Mouse (Mus musculus): ENCODE data around the gene Msh5. TPM values are rescaled to one million over a fixed set of nuclear protein-coding genes. Genes with fewer than 3 reads are reported as not detected.

Gene Msh5
- polyA plus RNA-seq (2021; fragmentation: Nextera tagmentation) = 0.33 and 0.59 TPM in 2 replicates
- long read RNA-seq, experiment 1, partial matches to known transcripts = 1 of 1 reads
- long read RNA-seq, experiment 1, other reads (novel, unspliced or antisense) = 0 of 1 reads
- long read RNA-seq, experiment 2, partial matches to known transcripts = 0 of 1 reads
- long read RNA-seq, experiment 2, other reads (novel, unspliced or antisense) = 1 of 1 reads

DNA sequence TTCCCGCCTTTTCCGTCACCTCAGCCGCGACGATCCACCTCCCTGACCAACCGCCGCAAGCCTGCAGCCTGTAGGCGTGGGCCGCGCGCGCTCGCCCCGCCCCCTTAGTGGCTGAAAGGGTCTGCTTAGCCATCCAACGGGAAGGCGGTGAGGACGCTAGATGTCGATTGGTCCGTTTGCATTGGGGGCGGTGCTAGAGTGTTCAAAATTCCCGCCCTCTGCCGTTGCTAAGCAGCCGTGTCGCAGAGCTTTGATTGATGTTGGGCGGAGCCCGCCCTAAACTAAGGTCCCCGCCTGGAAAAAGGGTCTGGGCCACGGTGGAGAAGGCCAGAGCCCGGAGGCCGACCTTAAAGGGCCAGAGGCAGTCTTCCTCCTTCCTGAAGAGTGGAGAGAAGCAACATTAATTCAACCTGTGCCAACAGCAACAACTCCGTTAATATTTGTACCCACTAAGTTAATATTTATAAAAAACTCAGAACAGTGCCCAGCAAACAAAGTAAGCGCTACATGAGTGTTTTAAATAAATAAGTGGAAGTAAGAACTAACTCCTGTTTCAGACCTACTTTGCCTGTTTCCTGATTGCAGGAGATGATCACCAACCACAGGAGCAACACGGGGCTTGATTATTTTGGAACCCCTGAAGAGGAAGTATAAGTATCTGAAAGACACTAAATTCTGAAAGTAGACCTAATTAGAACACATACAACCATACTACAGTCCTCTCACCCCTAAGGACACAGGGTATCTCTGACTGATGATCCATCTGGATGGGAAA is at the start of gene Msh5:
TSS of gene Msh5 (minus strand) at position 65 of the 775 bp plus-strand sequence.

DNA sequence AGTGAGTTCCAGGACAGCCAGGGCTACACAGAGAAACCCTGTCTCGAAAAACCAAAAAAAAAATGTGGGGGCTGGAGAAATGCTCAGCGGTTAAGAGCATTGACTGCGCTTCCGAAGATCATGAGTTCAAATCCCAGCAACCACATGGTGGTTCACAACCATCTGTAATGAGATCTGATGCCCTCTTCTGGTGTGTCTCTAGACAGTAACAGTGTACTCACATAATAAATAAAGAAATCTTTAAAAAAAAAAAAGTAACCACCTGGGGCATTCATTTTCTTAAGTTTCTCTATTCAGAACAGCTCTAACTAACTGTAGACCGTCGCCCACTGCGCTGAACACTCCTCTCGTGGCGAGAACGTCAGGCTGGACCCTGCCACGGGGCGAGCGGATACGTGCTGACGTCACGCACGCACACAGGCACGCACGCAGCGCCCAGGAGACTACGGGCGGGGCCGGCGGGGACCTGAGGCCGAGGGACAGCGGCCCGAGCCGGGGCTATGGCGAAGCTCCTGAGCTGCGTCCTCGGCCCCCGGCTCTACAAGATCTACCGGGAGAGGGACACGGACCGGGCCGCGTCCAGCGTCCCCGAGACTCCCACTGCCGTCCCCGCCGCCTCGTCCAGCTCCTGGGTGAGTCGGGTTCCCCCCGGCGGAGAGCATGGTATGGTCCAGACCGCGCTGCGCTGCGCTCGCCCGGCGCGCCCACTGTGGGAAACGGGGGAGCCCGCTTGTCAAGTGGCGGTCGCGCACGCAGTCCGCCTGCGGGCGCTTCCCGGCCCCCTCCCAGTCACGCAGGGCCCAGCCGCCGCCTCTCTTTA is 42.5 kb upstream of the Msh5 start, which contains the start of gene Abhd16a:
TSS of gene Abhd16a (plus strand) at position 439 of the 820 bp plus-strand sequence.

DNA sequence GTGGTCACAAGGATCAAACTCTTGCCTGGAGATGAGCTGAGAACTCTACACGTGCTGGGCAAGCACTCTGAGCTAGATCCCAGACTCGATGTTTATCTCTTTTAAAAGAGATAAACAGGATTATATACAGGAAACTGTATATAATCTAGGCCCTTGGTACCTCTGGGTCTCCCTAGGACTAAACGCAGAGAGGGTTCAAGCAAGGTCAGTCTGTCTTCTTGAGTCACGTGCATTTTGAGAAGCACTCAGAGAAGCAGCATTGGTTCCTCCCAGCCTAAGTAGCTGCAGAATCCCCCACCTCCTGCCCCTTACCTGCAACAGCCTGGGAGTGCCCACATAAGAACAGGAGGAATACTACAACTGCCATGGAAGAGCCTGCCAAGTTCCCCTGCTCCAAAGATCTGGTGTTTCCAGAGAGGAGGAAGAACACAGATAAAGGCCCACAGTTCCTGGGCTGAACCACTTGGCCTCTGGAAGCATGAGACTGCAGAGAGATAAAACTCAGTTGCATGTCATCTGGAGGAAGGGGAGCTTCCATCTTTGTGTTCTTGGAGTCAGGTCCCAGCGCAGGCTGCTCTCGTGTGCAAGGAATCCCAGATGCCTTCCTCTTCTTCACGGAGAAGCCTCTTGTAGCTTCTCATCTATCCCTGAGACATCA is 38.8 kb upstream of the Msh5 start, which contains the start of gene Ly6g6f:
TSS of gene Ly6g6f (minus strand) at position 403 of the 658 bp plus-strand sequence.

DNA sequence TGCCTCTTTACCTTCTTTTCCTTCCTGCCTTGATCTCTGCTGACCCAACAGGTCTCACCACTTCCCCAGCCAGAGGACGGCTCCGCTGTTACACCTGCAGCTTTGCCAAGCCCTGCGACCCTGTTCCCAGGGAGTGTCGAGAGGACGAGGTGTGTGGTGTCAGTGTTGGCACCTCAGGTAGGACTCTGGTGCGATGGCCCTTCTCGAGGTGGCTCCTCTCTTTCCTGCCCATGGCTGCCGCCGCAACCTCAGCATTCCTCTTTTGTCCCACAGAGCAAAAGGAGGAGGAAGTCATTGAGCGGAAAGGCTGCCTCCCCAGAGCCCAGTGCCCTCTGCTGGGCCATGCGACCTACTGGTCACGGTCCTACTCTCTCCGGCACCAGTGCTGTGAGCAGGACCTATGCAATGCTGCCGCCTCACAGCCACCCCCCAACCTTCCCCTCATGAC is 31.3 kb upstream of the Msh5 start, which contains the start of gene Ly6g6d:
TSS of gene Ly6g6d (minus strand) at position 280 of the 448 bp plus-strand sequence.

DNA sequence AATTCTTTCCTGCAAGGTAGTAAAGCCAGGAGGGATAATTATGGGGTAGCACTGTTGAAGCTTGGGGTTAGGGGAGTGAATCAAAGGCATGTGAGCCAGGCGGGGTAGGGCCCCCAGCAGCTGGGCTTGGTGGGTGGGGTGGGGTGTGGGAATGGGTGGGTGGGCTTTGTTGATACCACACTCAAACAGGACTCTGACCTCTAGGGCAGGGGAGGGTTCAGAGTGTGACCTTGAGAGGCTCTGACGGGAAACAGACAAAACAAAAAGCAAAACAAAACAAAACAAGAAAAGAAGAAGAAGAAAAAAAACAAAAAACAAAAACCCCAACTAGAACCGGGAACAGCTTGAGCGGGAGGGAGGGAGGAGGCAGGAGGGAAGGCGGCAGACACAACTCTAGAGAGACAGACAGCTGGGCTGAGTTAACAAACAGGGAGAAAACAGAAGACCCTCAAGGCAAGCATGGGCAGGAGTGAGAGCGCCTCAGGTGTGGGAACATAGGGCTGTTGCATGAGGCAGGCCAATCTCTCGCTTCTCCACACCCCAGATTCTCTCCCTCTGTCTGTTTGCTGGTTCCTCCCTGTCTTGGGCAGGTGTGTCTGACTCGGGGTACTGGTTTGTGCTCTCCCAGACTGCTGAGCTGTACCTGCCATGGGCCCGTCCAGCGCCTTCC is 30.1 kb upstream of the Msh5 start, which contains the start of gene Ly6g6e:
TSS of gene Ly6g6e (plus strand) at position 396 of the 670 bp plus-strand sequence.

DNA sequence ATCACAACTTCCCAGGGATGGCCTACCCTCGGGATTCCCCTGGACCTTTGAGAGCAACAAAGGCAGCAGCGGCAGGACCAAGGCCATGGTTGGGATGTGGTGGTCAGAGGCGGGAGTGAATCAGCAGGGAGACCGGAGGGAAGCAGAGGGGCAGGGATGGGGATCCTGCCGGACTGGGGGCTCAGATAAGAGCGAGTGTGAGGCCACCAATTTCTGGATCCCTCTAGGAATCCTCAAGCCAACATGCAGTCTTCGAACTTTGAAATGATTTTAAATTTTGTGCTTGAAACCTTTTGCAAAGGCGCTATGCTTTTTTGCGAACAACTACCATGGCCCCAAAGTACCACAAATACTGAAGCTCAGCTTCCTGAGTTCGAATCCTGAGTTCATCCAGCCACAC is 19.5 kb upstream of the Msh5 start, which contains the start of gene Mpig6b:
TSS of gene Mpig6b (minus strand) at position 101 of the 400 bp plus-strand sequence.

DNA sequence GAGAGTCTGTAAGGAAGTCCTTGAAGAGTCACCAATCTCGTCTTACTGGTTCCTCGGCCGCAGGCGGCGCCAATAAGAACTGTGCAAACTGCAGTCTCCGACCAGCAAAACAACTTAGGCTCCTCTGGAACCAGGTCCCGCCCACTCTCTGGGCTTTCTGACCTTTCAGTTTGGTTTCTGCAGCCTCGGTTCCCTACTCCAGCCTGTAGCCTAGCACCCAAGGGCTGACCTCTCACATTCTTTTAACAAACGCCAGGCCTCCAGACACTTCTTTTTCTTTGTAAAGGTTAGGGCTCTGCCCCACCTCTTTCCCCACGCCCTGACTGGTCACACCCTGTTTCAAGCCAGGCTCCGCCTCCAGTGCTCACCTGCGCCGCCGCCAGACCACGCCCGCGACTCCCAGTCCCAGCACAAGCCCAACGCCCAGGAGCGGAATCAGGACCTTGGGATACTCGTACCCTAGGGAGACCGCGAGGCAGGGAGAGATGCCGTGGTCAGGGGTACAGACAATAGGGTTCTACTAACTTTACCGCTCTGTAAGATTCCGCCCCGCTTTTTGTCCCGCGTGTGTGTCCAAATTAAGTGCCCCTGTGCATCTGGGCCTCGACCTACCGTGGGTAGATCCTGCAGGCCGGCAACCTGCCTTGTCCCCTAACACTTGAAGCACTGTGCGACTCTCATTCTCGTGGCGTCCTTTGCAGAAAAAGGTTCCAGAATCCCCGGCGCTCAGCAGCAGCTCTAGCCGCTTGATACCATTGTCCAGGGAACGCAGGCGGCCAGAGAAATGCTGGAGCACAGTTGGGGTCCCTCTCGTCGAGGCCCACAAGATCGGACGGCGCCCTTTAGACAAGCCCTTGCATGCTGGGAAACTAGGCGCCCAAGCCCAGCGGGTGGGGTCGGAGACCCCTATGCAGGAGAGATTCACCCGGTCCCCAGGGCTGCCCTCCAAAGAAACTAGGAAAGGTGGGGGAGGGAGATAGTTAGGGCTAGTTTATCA is 18.7 kb upstream of the Msh5 start, which contains the start of gene Ly6g6c:
TSS of gene Ly6g6c (plus strand) at position 438 of the 997 bp plus-strand sequence.

DNA sequence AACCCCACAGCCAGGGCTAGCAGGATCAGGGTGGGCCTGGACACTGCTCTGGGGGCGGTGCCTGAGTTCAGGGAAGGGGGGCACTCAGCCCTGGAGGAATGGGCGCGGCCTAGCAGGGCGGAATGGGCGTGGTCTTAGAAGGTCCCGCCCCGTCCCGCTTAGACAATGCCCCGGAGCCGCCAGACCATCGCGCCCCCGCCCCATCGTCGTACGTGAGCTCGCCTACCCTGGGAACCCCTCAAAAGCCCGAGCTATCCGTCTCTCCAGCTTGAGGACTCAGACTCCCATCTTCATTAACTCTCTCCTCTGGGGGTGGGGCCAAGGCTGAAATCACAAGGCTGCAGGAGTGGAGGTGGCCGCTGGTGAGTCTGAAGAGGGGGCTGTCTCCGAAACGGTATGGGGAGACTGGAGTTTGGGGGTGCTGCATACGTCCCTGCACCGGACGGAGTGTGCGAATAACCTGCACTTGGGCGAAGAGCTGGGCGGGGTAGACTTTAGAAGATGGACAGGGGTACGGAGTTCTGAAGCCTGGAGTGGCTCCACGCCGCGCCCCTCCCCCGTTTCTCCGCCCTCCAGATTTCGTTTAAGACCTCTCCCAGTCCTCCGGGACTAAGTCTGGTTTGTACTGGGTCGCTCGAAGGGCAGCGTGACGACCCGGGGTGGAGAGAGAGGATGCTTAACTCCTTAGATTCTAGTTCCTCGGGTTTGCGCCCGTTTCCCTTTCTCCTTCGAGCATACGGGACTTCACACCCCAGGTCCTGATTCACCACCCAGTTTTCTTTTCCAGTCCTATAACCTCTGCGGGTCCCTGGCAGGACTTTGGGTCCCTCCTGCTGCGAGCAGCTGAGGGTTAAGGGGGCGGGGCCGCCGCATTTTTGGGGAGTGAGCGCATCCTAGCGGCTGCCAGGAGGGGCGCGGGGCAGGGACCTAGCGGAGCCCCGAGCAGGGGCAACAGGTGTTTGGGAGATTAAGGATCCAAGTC is 12.7 kb upstream of the Msh5 start, which contains the start of gene Ddah2:
TSS of gene Ddah2 (plus strand) at position 125 of the 982 bp plus-strand sequence.

DNA sequence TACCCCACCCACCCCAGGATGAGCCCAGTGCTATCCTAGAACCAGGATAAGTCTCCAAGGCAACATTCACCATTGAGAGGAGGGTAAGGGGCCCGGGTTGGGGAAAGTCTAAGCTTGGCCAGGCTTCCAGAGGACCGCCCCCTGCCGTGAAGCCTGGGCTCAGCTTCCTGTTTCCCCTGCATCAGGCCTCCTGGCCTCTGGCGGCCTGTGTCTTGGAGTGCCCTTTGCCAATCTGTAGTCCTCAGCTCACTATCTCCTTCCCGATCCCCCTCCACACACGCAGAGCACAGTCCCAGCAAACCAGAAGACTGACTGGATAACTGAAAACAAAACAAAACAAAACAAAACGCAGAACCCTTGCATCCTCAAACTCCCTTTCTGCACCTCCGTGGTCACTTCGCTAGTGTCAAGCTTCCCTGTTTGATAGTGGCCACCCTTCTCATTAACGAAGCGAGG is 3.0 kb upstream of the Msh5 start, which contains the start of gene Clic1:
TSS of gene Clic1 (plus strand) at position 406 of the 456 bp plus-strand sequence.

DNA sequence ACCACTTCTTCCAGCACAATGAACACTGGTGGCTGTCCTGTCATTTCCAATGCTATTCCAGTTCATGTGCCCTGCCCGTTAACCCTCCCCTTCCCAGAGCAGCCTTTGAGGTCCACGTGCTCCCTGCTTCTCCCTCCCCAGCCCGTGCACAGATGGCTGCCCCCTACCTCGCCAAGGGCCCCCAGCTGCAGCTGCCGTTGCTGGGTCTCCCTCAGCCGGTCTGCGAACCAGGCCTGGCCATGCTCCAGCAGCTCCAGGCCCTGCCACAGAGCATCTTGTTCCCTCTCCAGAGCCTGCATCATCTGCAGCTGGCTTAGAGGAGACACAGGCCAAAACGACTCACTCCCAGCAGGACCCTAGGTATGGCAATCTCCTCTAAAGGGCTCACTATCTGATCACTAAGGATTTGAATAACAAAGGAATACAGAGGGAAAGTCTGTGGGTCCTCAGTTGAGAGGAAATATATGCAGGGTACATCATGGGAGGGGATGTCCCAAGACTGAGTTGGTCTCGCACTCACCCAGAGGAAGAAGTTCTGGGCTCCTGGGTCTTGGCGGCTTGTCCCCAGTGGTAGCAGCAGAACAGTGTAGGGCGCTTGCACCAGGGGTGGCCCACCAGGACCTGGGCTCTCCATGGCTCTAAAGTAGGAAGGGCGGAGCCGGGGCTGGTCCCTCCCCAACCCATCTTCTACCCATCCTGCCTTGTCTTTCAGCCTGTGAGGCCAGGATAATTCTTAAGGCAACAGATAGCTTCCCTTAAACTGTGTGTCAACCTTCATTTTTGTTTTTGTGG is 19.1 kb downstream of the Msh5 start, which contains the start of gene Sapcd1:
TSS of gene Sapcd1 (minus strand) at position 740 of the 792 bp plus-strand sequence.

DNA sequence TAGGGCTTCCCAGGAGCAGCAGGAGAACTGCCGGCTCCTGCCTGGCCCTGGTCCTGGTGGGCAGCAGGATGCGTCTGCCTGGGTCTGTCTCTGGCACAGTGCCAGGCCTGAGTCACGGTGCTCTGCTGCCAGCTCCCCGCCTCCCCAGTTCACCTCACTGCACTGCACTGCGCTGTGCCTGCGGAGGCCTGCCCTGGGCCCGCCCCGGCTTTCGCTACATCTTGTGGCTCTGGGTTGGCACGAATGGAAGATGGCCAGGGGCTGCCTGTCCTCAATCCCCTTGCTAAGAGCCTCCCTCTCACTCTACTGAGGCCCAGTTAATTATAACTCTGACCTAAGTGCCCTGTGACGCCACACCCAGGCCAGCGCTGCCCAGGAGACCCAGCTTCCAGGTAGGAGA is 30.2 kb downstream of the Msh5 start, which contains the start of gene Vwa7:
TSS of gene Vwa7 (plus strand) at position 204 of the 400 bp plus-strand sequence.

DNA sequence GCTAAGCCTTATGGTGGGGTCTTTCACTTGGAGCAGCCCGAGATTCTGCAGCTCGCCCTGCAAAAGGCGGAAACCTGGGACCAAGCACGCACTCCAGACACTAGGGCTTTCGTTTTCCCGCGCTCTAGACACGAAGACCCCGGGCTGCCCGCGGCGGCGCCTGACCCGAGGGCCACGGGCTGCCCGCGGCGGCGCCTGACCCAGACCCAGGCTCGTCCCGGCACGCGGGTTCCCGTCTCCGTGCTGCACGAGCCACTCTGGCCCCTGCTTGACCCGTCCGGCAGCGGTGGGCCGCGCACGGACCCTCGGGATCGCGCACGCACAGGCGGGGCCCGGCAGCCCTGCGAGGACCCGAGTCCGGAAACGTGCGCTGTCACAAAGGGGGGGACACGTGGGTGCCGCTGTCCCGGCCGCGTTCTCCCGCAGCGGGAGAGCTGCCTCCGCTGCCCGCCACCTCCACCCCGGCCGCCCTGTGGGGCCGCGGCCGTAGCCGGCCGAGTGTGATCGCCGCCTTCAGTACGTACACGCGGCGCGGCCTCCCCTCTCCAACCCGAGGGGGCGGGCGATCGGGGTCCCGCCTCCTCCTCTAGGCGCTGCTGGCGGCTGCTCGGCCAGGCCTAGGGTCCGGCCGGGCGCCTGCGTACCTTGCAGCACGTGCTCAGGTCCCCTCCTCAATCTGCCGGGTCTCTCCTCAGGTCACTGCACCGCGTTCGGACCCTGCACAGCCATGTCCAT is 45.7 kb downstream of the Msh5 start, which contains the start of gene Vars:
TSS of gene Vars (plus strand) at position 271 of the 735 bp plus-strand sequence.

DNA sequence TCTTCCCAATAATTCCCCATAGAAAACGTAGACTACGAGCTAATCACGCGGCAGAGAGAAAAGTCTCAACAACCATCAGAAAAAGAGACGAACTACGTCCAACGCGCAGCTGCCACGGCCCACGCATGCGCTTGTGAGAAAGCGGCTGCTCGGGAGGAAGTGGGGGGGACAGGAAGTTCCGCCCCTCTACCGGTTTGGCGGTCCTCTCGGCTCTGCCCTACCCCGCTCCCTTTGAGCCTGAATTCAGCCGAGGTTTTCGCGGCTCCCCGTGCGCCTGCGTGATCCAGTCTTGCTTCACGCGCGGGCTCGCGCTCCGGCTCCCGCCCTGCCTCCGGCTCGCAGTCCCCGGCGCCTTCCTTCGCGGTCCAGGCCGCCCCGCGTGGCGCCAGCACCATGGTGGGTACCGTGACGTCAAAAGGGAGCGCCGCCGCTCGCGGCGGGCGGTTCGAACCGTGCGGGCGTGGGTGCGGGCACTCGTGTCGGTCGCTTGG is 64.8 kb downstream of the Msh5 start, which contains the start of gene Lsm2:
TSS of gene Lsm2 (plus strand) at position 173 of the 491 bp plus-strand sequence.

Measured in layer of hippocampus, adult 6 months (tissue).